Mouse (Mus musculus) liver, adult 2 months (tissue): Measurements from ENCODE around the gene Serpina3m.

Experiments
- CTCF ChIP-seq: fragments of 200-500 bp; IDR thresholded peaks from 2 replicates; pipeline ENCODE4 v1.5.1; 2011; ENCODE audit warnings: low read depth, low read length, control low read depth
- POLR2A ChIP-seq: fragments of 200-500 bp; IDR thresholded peaks from 2 replicates; pipeline ENCODE4 v1.6.1; 2011; ENCODE audit warnings: low read length, control low read depth; ENCODE audit not compliant: insufficient read depth; ENCODE audit errors: extremely low read depth

DNA sequence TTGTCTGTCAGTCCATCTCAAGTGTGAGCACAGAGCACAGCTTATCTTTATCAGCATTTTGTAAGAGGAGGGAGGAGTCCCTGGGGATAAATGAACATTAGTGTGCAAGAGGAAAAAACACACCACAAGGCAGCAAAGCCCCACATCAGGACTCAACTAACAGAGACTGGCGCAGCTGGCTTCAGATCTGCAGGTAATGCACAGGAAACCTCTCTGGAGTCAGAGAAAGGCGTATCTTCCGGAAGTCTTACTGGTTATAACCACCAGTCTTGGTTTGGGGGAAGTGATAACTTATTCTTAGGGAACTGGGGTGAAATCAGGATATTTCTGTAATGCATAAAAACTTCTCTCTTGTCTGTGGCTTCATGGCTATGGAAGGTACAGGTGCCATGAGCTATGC lies 17.7 kb downstream of the Serpina3m start:
- TF ChIP-seq CTCF (no peak), POLR2A (no peak)
